Mouse (Mus musculus) activated CD4-positive, CD25-positive, alpha-beta regulatory T cell, adult 9 weeks (primary cell): ENCODE data around the gene Asz1. TPM values are rescaled to one million over a fixed set of nuclear protein-coding genes. Genes with fewer than 3 reads are reported as not detected.

Experiments used
- polyA plus RNA-seq: library from polyadenylated mRNA; unstranded; fragments of 100-300 nt; shearing (Covaris generic); gene quantifications from one replicate; pipeline ENCODE4 v1.2.1, GENCODE M21; 2017

The Asz1 gene
- not detected for polyA plus RNA-seq

GRCm38 (mm10) chr6:18108934-18109333 is at the start of gene Asz1:
TSS of gene Asz1 (minus strand) at chr6:18109061.

GRCm38 (mm10) chr6:18029746-18030656 is 78.9 kb downstream of the Asz1 start, which contains the start of gene Wnt2:
TSS of gene Wnt2 (minus strand) at chr6:18030585.

Other genes with a start within 250 kb of the Asz1 start
- gene Wnt2, start 78.5 kb downstream of the Asz1 start, polyA plus RNA-seq = not detected
- gene Cftr, start 61.6 kb upstream of the Asz1 start, polyA plus RNA-seq = 0.17 TPM